Mouse (Mus musculus): ENCODE measurements around the gene Faim. TPM values are rescaled to one million over a fixed set of nuclear protein-coding genes. Genes with fewer than 3 reads are reported as not detected.

The Faim gene
- polyA plus RNA-seq, 1 experiment: 3.9 TPM

GRCm38 (mm10) chr9:98987131-98987530 is 958 bp downstream of the Faim start:
- TF ChIP-seq CTCF (IDR thresholded peaks at IDR 0.05; ENCODE audit: borderline replicate concordance, control insufficient read depth, extremely low read depth, insufficient read depth, low read length, poor library complexity): no peak
- no peak for TF ChIP-seq POLR2A (IDR thresholded peaks at IDR 0.05; ENCODE audit: control insufficient read depth, extremely low read depth, insufficient read depth, low read length, poor library complexity)
- Histone ChIP-seq H3K27me3 (ENCODE audit: control insufficient read depth, insufficient read depth, low read length) (no peaks in the 10 kb centered on the region), H3K4me1 (replicated peaks; ENCODE audit: control insufficient read depth, insufficient read depth, low read length) (peaks cover 3% of the 10 kb centered on the region; the same call in 1 of the 2 replicates), H3K4me3 (ENCODE audit: control insufficient read depth, insufficient read depth, low read length) (no peak overlapping the region), H3K27ac (ENCODE audit: control insufficient read depth, insufficient read depth, low read length) (no peak overlapping the region), H3K36me3 (ENCODE audit: control insufficient read depth, insufficient read depth, low read length) (no peaks in the 10 kb centered on the region)
- WGBS: 57% methylated on average over 9 of the region's 9 CpGs
- no peak for DNase-seq

GRCm38 (mm10) chr9:98994103-98994502 is 7.9 kb downstream of the Faim start:
- 95% methylated on average over 4 of the region's 4 CpGs for WGBS
- H3K27me3 ChIP-seq (ENCODE audit: control insufficient read depth, insufficient read depth, low read length): no peaks in the 10 kb centered on the region
- no peak for DNase-seq
- H3K27ac ChIP-seq (ENCODE audit: control insufficient read depth, insufficient read depth, low read length): no peak overlapping the region
- 0 out of 2 replicates have a peak, but pooled peaks cover 5% of the 10 kb centered on the region for H3K36me3 ChIP-seq (ENCODE audit: control insufficient read depth, insufficient read depth, low read length)
- H3K4me1 ChIP-seq (replicated peaks; ENCODE audit: control insufficient read depth, insufficient read depth, low read length): no peaks in the 10 kb centered on the region
- H3K4me3 ChIP-seq (ENCODE audit: control insufficient read depth, insufficient read depth, low read length): no peak overlapping the region
- no peak for TF ChIP-seq CTCF (IDR thresholded peaks at IDR 0.05; ENCODE audit: borderline replicate concordance, control insufficient read depth, extremely low read depth, insufficient read depth, low read length, poor library complexity)
- TF ChIP-seq POLR2A (IDR thresholded peaks at IDR 0.05; ENCODE audit: control insufficient read depth, extremely low read depth, insufficient read depth, low read length, poor library complexity): no peak

- WGBS: 53% methylated on average over 9 of the region's 9 CpGs
- H3K27ac ChIP-seq (ENCODE audit: control insufficient read depth, insufficient read depth, low read length): no peak overlapping the region
- no peak overlapping the region for H3K4me3 ChIP-seq (ENCODE audit: control insufficient read depth, insufficient read depth, low read length)
- no peaks in the 10 kb centered on the region for H3K4me1 ChIP-seq (replicated peaks; ENCODE audit: control insufficient read depth, insufficient read depth, low read length)
- no peaks in the 10 kb centered on the region for H3K36me3 ChIP-seq (ENCODE audit: control insufficient read depth, insufficient read depth, low read length)
- H3K27me3 ChIP-seq (ENCODE audit: control insufficient read depth, insufficient read depth, low read length): no peaks in the 10 kb centered on the region
- TF ChIP-seq POLR2A (IDR thresholded peaks at IDR 0.05; ENCODE audit: control insufficient read depth, extremely low read depth, insufficient read depth, low read length, poor library complexity) (no peak), CTCF (IDR thresholded peaks at IDR 0.05; ENCODE audit: borderline replicate concordance, control insufficient read depth, extremely low read depth, insufficient read depth, low read length, poor library complexity) (no peak)
- no peak for DNase-seq
These were observed 13.7 kb downstream of the Faim start for GRCm38 (mm10) chr9:98999881-99000339.

- 91% methylated on average over 6 of the region's 6 CpGs for WGBS
- H3K4me1 ChIP-seq (replicated peaks; ENCODE audit: control insufficient read depth, insufficient read depth, low read length): no peaks in the 10 kb centered on the region
- TF ChIP-seq CTCF (IDR thresholded peaks at IDR 0.05; ENCODE audit: borderline replicate concordance, control insufficient read depth, extremely low read depth, insufficient read depth, low read length, poor library complexity) (no peak), POLR2A (IDR thresholded peaks at IDR 0.05; ENCODE audit: control insufficient read depth, extremely low read depth, insufficient read depth, low read length, poor library complexity) (no peak)
- no peak overlapping the region for H3K27ac ChIP-seq (ENCODE audit: control insufficient read depth, insufficient read depth, low read length)
- H3K36me3 ChIP-seq (ENCODE audit: control insufficient read depth, insufficient read depth, low read length): no peaks in the 10 kb centered on the region
- H3K27me3 ChIP-seq (ENCODE audit: control insufficient read depth, insufficient read depth, low read length): no peaks in the 10 kb centered on the region
- no peak for DNase-seq
- no peak overlapping the region for H3K4me3 ChIP-seq (ENCODE audit: control insufficient read depth, insufficient read depth, low read length)
These were observed 15.2 kb downstream of the Faim start for GRCm38 (mm10) chr9:99001326-99001725.

- H3K27me3 ChIP-seq (ENCODE audit: control insufficient read depth, insufficient read depth, low read length): no peaks in the 10 kb centered on the region
- H3K27ac ChIP-seq (ENCODE audit: control insufficient read depth, insufficient read depth, low read length): peak overlapping the region; percentile 71; the same call in 1 of the 2 replicates
- 54% methylated on average over 12 of the region's 12 CpGs for WGBS
- H3K4me3 ChIP-seq (ENCODE audit: control insufficient read depth, insufficient read depth, low read length): peak overlapping the region; percentile 24; the same call in 1 of the 2 replicates
- no peaks in the 10 kb centered on the region for H3K36me3 ChIP-seq (ENCODE audit: control insufficient read depth, insufficient read depth, low read length)
- DNase-seq: no peak
- TF ChIP-seq CTCF (IDR thresholded peaks at IDR 0.05; ENCODE audit: borderline replicate concordance, control insufficient read depth, extremely low read depth, insufficient read depth, low read length, poor library complexity) (no peak), POLR2A (IDR thresholded peaks at IDR 0.05; ENCODE audit: control insufficient read depth, extremely low read depth, insufficient read depth, low read length, poor library complexity) (no peak)
- H3K4me1 ChIP-seq (replicated peaks; ENCODE audit: control insufficient read depth, insufficient read depth, low read length): peaks cover 3% of the 10 kb centered on the region
These were observed 23.1 kb downstream of the Faim start for GRCm38 (mm10) chr9:99009069-99009897.

- peak overlapping the region; percentile 24; the same call in 1 of the 2 replicates for H3K4me3 ChIP-seq (ENCODE audit: control insufficient read depth, insufficient read depth, low read length)
- WGBS: 64% methylated on average over 3 of the region's 3 CpGs
- DNase-seq: no peak
- peaks cover 3% of the 10 kb centered on the region for H3K4me1 ChIP-seq (replicated peaks; ENCODE audit: control insufficient read depth, insufficient read depth, low read length)
- TF ChIP-seq POLR2A (IDR thresholded peaks at IDR 0.05; ENCODE audit: control insufficient read depth, extremely low read depth, insufficient read depth, low read length, poor library complexity) (no peak), CTCF (IDR thresholded peaks at IDR 0.05; ENCODE audit: borderline replicate concordance, control insufficient read depth, extremely low read depth, insufficient read depth, low read length, poor library complexity) (no peak)
- H3K27me3 ChIP-seq (ENCODE audit: control insufficient read depth, insufficient read depth, low read length): no peaks in the 10 kb centered on the region
- no peaks in the 10 kb centered on the region for H3K36me3 ChIP-seq (ENCODE audit: control insufficient read depth, insufficient read depth, low read length)
- H3K27ac ChIP-seq (ENCODE audit: control insufficient read depth, insufficient read depth, low read length): peak overlapping the region; percentile 51; the same call in 1 of the 2 replicates
These were observed 23.7 kb downstream of the Faim start for GRCm38 (mm10) chr9:99009898-99010199.
